Mouse (Mus musculus) spleen, adult 2 months (tissue): ENCODE data around the gene Hoxa3.

Experiments
- CTCF ChIP-seq: fragments of 200-500 bp; IDR thresholded peaks from 2 replicates; pipeline ENCODE4 v1.5.1; 2011; ENCODE audit warnings: mild to moderate bottlenecking, inconsistent platforms; ENCODE audit not compliant: insufficient read depth, insufficient read length, insufficient replicate concordance; ENCODE audit errors: extremely low read depth
- POLR2A ChIP-seq: fragments of 200-500 bp; IDR thresholded peaks from 2 replicates; pipeline ENCODE4 v1.6.1; 2011; ENCODE audit warnings: low read depth, low read length, inconsistent platforms

DNA sequence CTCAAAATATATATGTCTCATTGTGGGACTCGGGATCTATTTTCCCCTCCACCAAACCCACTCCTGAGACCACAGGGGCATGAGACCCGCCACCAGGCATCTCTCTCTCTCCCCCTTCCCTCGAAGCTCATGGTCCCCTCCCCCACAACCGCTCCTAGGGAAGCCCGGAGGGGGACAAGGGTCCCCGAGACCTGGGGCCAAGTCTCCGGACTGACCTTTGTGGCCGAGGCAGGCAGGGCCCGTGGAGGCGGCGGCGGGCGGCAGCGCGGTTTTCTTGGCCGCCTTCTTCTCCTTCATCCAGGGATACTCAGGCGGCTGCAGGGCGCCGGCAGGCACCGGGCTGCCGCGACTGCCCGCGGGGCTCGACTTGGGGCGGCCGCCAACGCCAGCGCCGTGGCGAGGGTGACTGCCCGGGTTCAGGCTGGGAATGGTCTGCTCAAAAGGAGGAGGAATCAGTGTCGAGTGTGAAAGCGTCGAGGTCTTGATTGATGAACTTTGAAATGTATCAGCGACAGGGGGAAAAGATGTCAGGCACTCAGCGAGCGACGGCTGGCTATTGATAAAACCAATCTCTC, 49.0 kb downstream of the Hoxa3 start:
- TF ChIP-seq CTCF (no peak), POLR2A (no peak)
